16 mouse cellular contexts compared by ENCODE assay signal in the genomic region with DNA sequence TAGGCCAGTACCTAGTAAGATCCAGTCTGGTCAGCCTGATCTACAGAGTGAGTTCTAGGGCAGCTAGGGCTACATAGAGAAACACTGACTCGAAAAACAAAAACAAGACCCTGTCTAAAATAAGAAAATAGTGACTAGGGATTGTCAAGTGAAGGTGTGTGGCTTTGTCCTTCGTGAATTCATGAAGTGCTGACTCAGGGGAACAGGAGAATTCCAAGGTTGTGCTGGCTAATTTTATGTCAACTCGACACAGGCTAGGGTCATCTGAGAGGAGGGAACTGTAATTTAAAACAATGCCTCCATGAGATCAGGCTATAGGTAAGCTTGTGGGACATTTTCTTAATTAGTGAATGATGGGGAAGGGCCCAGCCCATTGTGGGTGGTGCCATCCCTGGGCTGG.
"Had no signal": no experiment of that assay in that cellular context is flagged by ENCODE, and none has a peak within 500 bp of the region (broad histone marks: within the 10 kb centered on the region; RNA-seq: fewer than 3 reads in every experiment).

No protein-coding gene starts in this region.

- H3K27ac ChIP-seq: midbrain, embryonic 12.5 days; neural tube, embryonic 13.5 days; neural tube, embryonic 15.5 days had no signal

- H3K4me3 ChIP-seq: myocyte; neural tube, embryonic 13.5 days; neural tube, embryonic 15.5 days had no signal

- ATAC-seq: midbrain, embryonic 16.5 days had no signal

- H3K27me3 ChIP-seq: neural tube, embryonic 13.5 days; neural tube, embryonic 15.5 days had no signal

- DNase-seq: lung, adult 18-20 months; lung, embryonic 14.5 days; lung, postnatal 10 days; midbrain, embryonic 14.5 days; retina, postnatal 1 day; right cerebral cortex, adult 18-20 months; right cerebral cortex, postnatal 25 days; right cerebral cortex, postnatal 4 days; spleen, adult 18-20 months; thymus, adult 18-20 months; thymus, postnatal 14 days had no signal

- H3K36me3 ChIP-seq: midbrain, embryonic 12.5 days; neural tube, embryonic 13.5 days; neural tube, embryonic 15.5 days had no signal

- H3K9me3 ChIP-seq: midbrain, embryonic 12.5 days; neural tube, embryonic 13.5 days; neural tube, embryonic 15.5 days had no signal

- H3K9ac ChIP-seq: lung, embryonic 14.5 days; midbrain, embryonic 12.5 days; neural tube, embryonic 13.5 days had no signal

- H3K4me1 ChIP-seq: midbrain, embryonic 12.5 days; neural tube, embryonic 13.5 days had no signal
